ENCODE assay signal across 8 mouse cellular contexts in the genomic region with DNA sequence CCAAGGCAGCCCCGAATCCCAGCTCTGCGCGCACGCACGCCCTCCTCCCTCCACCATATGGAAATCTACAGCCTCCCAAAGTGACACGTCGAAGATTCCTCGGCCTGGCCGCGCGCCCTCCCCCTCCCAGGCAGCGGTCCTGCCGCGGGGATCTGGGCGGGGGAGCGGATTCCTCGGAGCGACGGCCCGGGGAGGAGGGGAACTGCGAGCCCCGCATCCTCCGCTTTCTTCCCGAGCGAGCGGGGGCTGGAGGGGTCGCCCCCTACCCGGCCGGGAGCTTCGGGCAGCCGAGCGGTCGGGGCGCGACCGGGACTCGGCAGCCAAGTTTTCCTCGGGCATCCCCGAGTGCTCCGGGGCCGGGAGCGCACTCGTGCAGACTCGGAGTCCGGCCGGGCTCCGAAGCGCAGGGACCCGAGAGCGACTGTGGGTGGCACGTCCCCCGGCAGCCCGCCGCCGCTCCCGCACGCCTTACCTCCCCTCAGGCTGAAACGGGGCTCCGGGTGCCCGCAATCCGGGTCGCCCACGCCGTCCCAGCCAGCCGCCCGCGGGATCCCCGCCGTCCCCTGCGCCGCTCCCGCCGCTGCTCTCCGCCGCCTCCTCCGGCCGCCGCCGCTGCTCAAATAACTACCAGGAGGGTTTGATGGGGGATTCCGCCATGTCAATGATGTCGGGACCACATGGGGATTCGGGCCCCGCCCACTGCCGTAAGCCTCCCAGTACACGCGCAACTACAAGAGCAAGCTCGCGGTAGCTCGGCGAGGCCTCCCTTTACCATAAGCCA. TPM values are rescaled to one million over a fixed set of nuclear protein-coding genes. Genes with fewer than 3 reads are reported as not detected.
DNase-seq lines count a peak whose midpoint lies in the region; ATAC-seq lines count a peak whose summit lies in the region.

A gene (minus strand): TSS at position 660 of the 781 bp plus-strand sequence.

- peak; percentile 97 for DNase-seq in ZHBTc4 (ENCODE audit: low read depth, low spot score)
- DNase-seq in cerebellum, postnatal 4 days (ENCODE audit: low spot score in 2 of 2), result peak; percentile 81 to 91
- DNase-seq in gastrocnemius, postnatal 10 days, result peak; percentile 91
- peak; percentile 68 for DNase-seq in hindlimb bud, embryonic 11.5 days (ENCODE audit: extremely low spot score, low read depth, low spot score)
- peak; percentile 91 to 93 for DNase-seq in left cerebral cortex, adult 8-10 months (ENCODE audit: low spot score in 2 of 2)
- DNase-seq in right cerebral cortex, adult 18-20 months, result peak; percentile 96
- peak; percentile 91 for DNase-seq in urinary bladder, adult 2 months (ENCODE audit: low spot score)

- ATAC-seq in megakaryocyte, adult 5-6 weeks (ENCODE audit: poor library complexity, severe bottlenecking), result peak; percentile 91

RNA-seq across cellular contexts. Expression of the gene that starts here (rescaled TPM):
- total RNA-seq in gastrocnemius, postnatal 10 days (2021), result 10 to 100 TPM; 41.9 to 56.1 TPM
- 10 to 100 TPM; 16.6 to 27.2 (median 26.0) TPM for total RNA-seq in left cerebral cortex, adult 8-10 months (2022)
- total RNA-seq in megakaryocyte, adult 5-6 weeks (2015), result 23.6 and 29.8 TPM in 2 replicates
- 13.0 and 13.9 TPM in 2 replicates for total RNA-seq in megakaryocyte, adult 5-6 weeks (2017)
- 26.0 and 34.5 TPM in 2 replicates for polyA plus RNA-seq in urinary bladder, adult 2 months (2012; rRNA removed)

Comparison
In these comparisons a context has a peak if more than half of its experiments do, and no peak if none do; other contexts are left out.
1. Peak in every context shown above with its lines: DNase-seq and ATAC-seq.